In genomic region chr19:14600841-14601240, GRCm38 (mm10) we compare ENCODE assay signal across 21 mouse cellular contexts.
"Had no signal": no experiment of that assay in that cellular context is flagged by ENCODE, and none has a peak within 500 bp of the region (broad histone marks: within the 10 kb centered on the region; RNA-seq: fewer than 3 reads in every experiment).

No protein-coding gene starts in this region.

- H3K9me3 ChIP-seq: liver, embryonic 12.5 days; liver, embryonic 15.5 days; lung, embryonic 15.5 days; megakaryocyte, embryonic 14.5 days; midbrain, embryonic 10.5 days; midbrain, embryonic 13.5 days; neural tube, embryonic 13.5 days; stomach, embryonic 15.5 days had no signal

- DNase-seq: layer of hippocampus, adult 9-11 months; lung, adult 18-20 months; lung, postnatal 10 days; lung, postnatal 36 days; retina, postnatal 1 day; right cerebral cortex, postnatal 25 days; spleen, adult 18-20 months; thymus, postnatal 25 days had no signal

- ATAC-seq: inflammation-experienced regulatory T-cells, adult 6 months; intestine, embryonic 16.5 days; liver, embryonic 12.5 days; midbrain, embryonic 13.5 days; midbrain, embryonic 16.5 days had no signal

- H3K27ac ChIP-seq: layer of hippocampus, adult 2 months; liver, embryonic 12.5 days; liver, embryonic 15.5 days; lung, embryonic 15.5 days; midbrain, embryonic 10.5 days; midbrain, embryonic 13.5 days; neural tube, embryonic 13.5 days; stomach, embryonic 15.5 days had no signal

- H3K4me3 ChIP-seq: layer of hippocampus, adult 2 months; liver, embryonic 12.5 days; liver, embryonic 15.5 days; lung, embryonic 15.5 days; megakaryocyte, embryonic 14.5 days; midbrain, embryonic 10.5 days; midbrain, embryonic 13.5 days; myocyte; neural tube, embryonic 13.5 days; stomach, embryonic 15.5 days had no signal

- H3K36me3 ChIP-seq: liver, embryonic 12.5 days; liver, embryonic 15.5 days; lung, embryonic 15.5 days; midbrain, embryonic 10.5 days; midbrain, embryonic 13.5 days; neural tube, embryonic 13.5 days; stomach, embryonic 15.5 days had no signal

- H3K4me2 ChIP-seq: liver, embryonic 15.5 days; lung, embryonic 15.5 days; midbrain, embryonic 13.5 days; neural tube, embryonic 13.5 days; stomach, embryonic 15.5 days had no signal

- H3K9ac ChIP-seq: liver, embryonic 12.5 days; liver, embryonic 15.5 days; lung, embryonic 15.5 days; midbrain, embryonic 13.5 days; neural tube, embryonic 13.5 days; stomach, embryonic 15.5 days had no signal
